In the genomic region with DNA sequence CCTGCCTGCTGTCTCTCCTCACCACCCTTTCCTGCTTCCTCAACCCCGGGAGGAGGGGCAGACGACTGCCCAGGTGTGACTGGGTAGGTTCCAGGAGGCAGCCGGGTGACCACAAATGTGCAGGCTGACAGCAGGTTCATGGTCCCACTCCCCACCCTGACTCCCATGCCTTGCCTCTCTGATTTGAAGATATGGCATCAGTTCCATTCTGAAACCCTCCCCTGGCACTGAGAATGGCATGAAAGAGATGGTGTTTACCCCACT, we compare ENCODE assay signal across 19 mouse cellular contexts. TPM values are rescaled to one million over a fixed set of nuclear protein-coding genes. Genes with fewer than 3 reads are reported as not detected.
A peak's percentile ranks its signal among the peaks of the same experiment; 100 is the strongest.
DNase-seq lines count a peak whose midpoint lies in the region; ATAC-seq and TF ChIP-seq lines count a peak whose summit lies in the region.
"Had no signal": no experiment of that assay in that cellular context is flagged by ENCODE, and none has a peak within 500 bp of the region (broad histone marks: within the 10 kb centered on the region; RNA-seq: fewer than 3 reads in every experiment).

A gene (minus strand): TSS at position 10 of the 264 bp plus-strand sequence.

- H3K27ac ChIP-seq in kidney, embryonic 15.5 days = peak within 1 kb of the TSS; percentile 37; the same call in 1 of the 2 replicates
- no peak within 1 kb of the TSS for H3K27ac ChIP-seq in lung, postnatal 0 days (ENCODE audit: low read length)
- H3K27ac ChIP-seq in limb, embryonic 10.5 days = no peak within 1 kb of the TSS
- H3K27ac ChIP-seq: embryonic facial prominence, embryonic 13.5 days; forebrain, embryonic 13.5 days; gastrocnemius, adult 2 months; heart, embryonic 13.5 days; hindbrain, embryonic 13.5 days had no signal

- WGBS in kidney, embryonic 15.5 days = 47% methylated on average over 3 of the region's 3 CpGs
- 55% methylated on average over 3 of the region's 3 CpGs for whole genome bisulfite sequencing in lung, adult 2 months
- WGBS in lung, postnatal 0 days = 47% methylated on average over 3 of the region's 3 CpGs
- 84% methylated on average over 3 of the region's 3 CpGs for WGBS in limb, embryonic 10.5 days

- no peak within 1 kb of the TSS for H3K4me3 ChIP-seq in kidney, embryonic 15.5 days (replicated peaks)
- no peak within 1 kb of the TSS for H3K4me3 ChIP-seq in lung, adult 2 months (replicated peaks; ENCODE audit: extremely low read depth, low read depth, low read length)
- H3K4me3 ChIP-seq in lung, postnatal 0 days (ENCODE audit: low read depth, low read length) = no peak within 1 kb of the TSS
- no peak within 1 kb of the TSS for H3K4me3 ChIP-seq in limb, embryonic 10.5 days
- H3K4me3 ChIP-seq: embryonic facial prominence, embryonic 13.5 days; forebrain, embryonic 13.5 days; gastrocnemius, adult 2 months; heart, embryonic 13.5 days; hindbrain, embryonic 13.5 days had no signal

- TF ChIP-seq POLR2A in lung, adult 2 months (IDR thresholded peaks at IDR 0.05; ENCODE audit: borderline replicate concordance, extremely low read depth, low read depth, low read length) = no peak

- ATAC-seq in kidney, embryonic 15.5 days (replicated peaks; ENCODE audit: low FRiP score) = no peak
- ATAC-seq in lung, postnatal 0 days = no peak
- ATAC-seq: forebrain, embryonic 13.5 days had no signal

- H3K27me3 ChIP-seq in kidney, embryonic 15.5 days = no peaks in the 10 kb centered on the region
- H3K27me3 ChIP-seq in lung, postnatal 0 days (replicated peaks; ENCODE audit: insufficient read depth, low read length) = no peaks in the 10 kb centered on the region
- H3K27me3 ChIP-seq in limb, embryonic 10.5 days (ENCODE audit: low read depth, poor library complexity, severe bottlenecking) = no peaks in the 10 kb centered on the region
- H3K27me3 ChIP-seq: embryonic facial prominence, embryonic 13.5 days; forebrain, embryonic 13.5 days; hindbrain, embryonic 13.5 days had no signal

- no peak for TF ChIP-seq EP300 in lung, postnatal 0 days (IDR thresholded peaks at IDR 0.05)

- H3K36me3 ChIP-seq in kidney, embryonic 15.5 days = no peaks in the 10 kb centered on the region
- H3K36me3 ChIP-seq in lung, postnatal 0 days (ENCODE audit: insufficient read depth, low read length) = no peaks in the 10 kb centered on the region
- H3K36me3 ChIP-seq in limb, embryonic 10.5 days = no peaks in the 10 kb centered on the region
- H3K36me3 ChIP-seq: embryonic facial prominence, embryonic 13.5 days; heart, embryonic 13.5 days; hindbrain, embryonic 13.5 days had no signal

- H3K4me1 ChIP-seq in kidney, embryonic 15.5 days = peaks cover 13% of the 10 kb centered on the region; the same call in 1 of the 2 replicates
- H3K4me1 ChIP-seq in lung, adult 2 months (ENCODE audit: control insufficient read depth, insufficient read depth, low read length) = peaks cover 3% of the 10 kb centered on the region; the same call in 1 of the 2 replicates
- H3K4me1 ChIP-seq in lung, postnatal 0 days (ENCODE audit: insufficient read depth, low read depth, low read length) = no peaks in the 10 kb centered on the region
- H3K4me1 ChIP-seq in limb, embryonic 10.5 days = peaks cover 10% of the 10 kb centered on the region; the same call in 1 of the 2 replicates

- H3K9ac ChIP-seq in kidney, embryonic 15.5 days = no peak within 1 kb of the TSS
- no peak within 1 kb of the TSS for H3K9ac ChIP-seq in lung, postnatal 0 days (replicated peaks; ENCODE audit: low read depth)
- H3K9ac ChIP-seq: embryonic facial prominence, embryonic 13.5 days; forebrain, embryonic 13.5 days; heart, embryonic 13.5 days; hindbrain, embryonic 13.5 days had no signal

- no peak for DNase-seq in kidney, adult 9 months
- DNase-seq in lung, adult 2 months = no peak
- DNase-seq in lung, postnatal 0 days (ENCODE audit: low spot score) = no peak
- DNase-seq in kidney, postnatal 4 days = peak; percentile 31 to 44
- no peak for DNase-seq in limb, embryonic 10.5 days (ENCODE audit: low spot score)
- DNase-seq: adrenal gland, adult 2 months; adrenal gland, postnatal 25 days; cerebellum, adult 18-20 months; cerebellum, postnatal 36 days; gastrocnemius, adult 2 months; gastrocnemius, postnatal 25 days; heart, adult 11 months; heart, postnatal 36 days had no signal

- TF ChIP-seq CTCF in lung, adult 2 months (IDR thresholded peaks at IDR 0.05; ENCODE audit: insufficient read depth, low read length) = no peak
- TF ChIP-seq CTCF in lung, postnatal 0 days (IDR thresholded peaks at IDR 0.05) = no peak

- H3K4me2 ChIP-seq in kidney, embryonic 15.5 days = 0 out of 2 replicates have a peak within 1 kb of the TSS, but pooled peaks have one; percentile 6
- H3K4me2 ChIP-seq in lung, postnatal 0 days (replicated peaks; ENCODE audit: low read depth, low read length) = no peak within 1 kb of the TSS
- H3K4me2 ChIP-seq: embryonic facial prominence, embryonic 13.5 days; forebrain, embryonic 13.5 days; heart, embryonic 13.5 days; hindbrain, embryonic 13.5 days had no signal

- H3K9me3 ChIP-seq in kidney, embryonic 15.5 days (replicated peaks) = no peaks in the 10 kb centered on the region
- H3K9me3 ChIP-seq in lung, postnatal 0 days (ENCODE audit: low read length) = no peaks in the 10 kb centered on the region
- H3K9me3 ChIP-seq in limb, embryonic 10.5 days (replicated peaks) = no peaks in the 10 kb centered on the region
- H3K9me3 ChIP-seq: embryonic facial prominence, embryonic 13.5 days; forebrain, embryonic 13.5 days; heart, embryonic 13.5 days; hindbrain, embryonic 13.5 days had no signal

RNA-seq across cellular contexts. Expression of the gene that starts here (rescaled TPM):
- polyA plus RNA-seq in kidney, embryonic 15.5 days (2015; fragmentation: Nextera tagmentation; extraction: Ambion mirVana) = 4.4 and 4.6 TPM in 2 replicates
- polyA plus RNA-seq in lung, adult 2 months (2012; rRNA removed) = 9.0 and 11.8 TPM in 2 replicates
- polyA plus RNA-seq in lung, postnatal 0 days (2015; fragmentation: Nextera tagmentation; extraction: Ambion mirVana) = 0.89 and 1.1 TPM in 2 replicates
- not detected in 2 replicates for polyA plus RNA-seq in limb, embryonic 10.5 days (2016; fragmentation: Nextera tagmentation; extraction: Ambion mirVana)
- polyA plus RNA-seq: adrenal gland, adult 2 months; embryonic facial prominence, embryonic 13.5 days; forebrain, embryonic 13.5 days; heart, postnatal 0 days; hindbrain, embryonic 13.5 days had no signal

Comparison
In these comparisons a context has a peak if more than half of its experiments do, and no peak if none do; other contexts are left out.
1. DNase-seq: peak in kidney, postnatal 4 days (2 of 2); none in kidney, adult 9 months (single experiment), lung, adult 2 months (single experiment), lung, postnatal 0 days (single experiment) and limb, embryonic 10.5 days (single experiment).